Mouse (Mus musculus) frontal cortex, postnatal 10 days (tissue): Measurements from ENCODE around the gene Rnf141.

Experiments
- DNase-seq, 2 experiments: peaks; one replicate each; pipeline ENCODE4 v3.0.0; 2022; ENCODE audit warnings: low spot score in 2 of 2, mixed read lengths in 1 of 2

The Rnf141 gene

GRCm38 (mm10) chr7:110796367-110797051 is 47.7 kb downstream of the Rnf141 start:
- DNase-seq, result no peak

- DNase-seq, result no peak
These were observed 49.5 kb downstream of the Rnf141 start for GRCm38 (mm10) chr7:110794722-110795121.

- DNase-seq, result no peak
These were observed 51.4 kb downstream of the Rnf141 start for GRCm38 (mm10) chr7:110792834-110793233.

- no peak for DNase-seq
These were observed 52.1 kb downstream of the Rnf141 start for GRCm38 (mm10) chr7:110792201-110792600.

- DNase-seq, result no peak
These were observed 53.4 kb downstream of the Rnf141 start for GRCm38 (mm10) chr7:110790878-110791277.

- DNase-seq, result no peak
These were observed 56.9 kb downstream of the Rnf141 start for GRCm38 (mm10) chr7:110787310-110787709.

- no peak for DNase-seq
These were observed 58.5 kb downstream of the Rnf141 start for GRCm38 (mm10) chr7:110785741-110786146.

GRCm38 (mm10) chr7:110784965-110785364 is 59.3 kb downstream of the Rnf141 start:
- DNase-seq, result no peak

- DNase-seq, result no peak
These were observed 61.3 kb downstream of the Rnf141 start for GRCm38 (mm10) chr7:110782845-110783478.

- no peak for DNase-seq
These were observed 62.1 kb downstream of the Rnf141 start for GRCm38 (mm10) chr7:110782135-110782534.

GRCm38 (mm10) chr7:110781231-110781711 is 63.0 kb downstream of the Rnf141 start:
- peak in 1 of 2 experiments; percentile 56 for DNase-seq

GRCm38 (mm10) chr7:110780520-110780919 is 63.7 kb downstream of the Rnf141 start:
- DNase-seq, result no peak

- DNase-seq, result peak; percentile 65 to 69
These were observed 64.6 kb downstream of the Rnf141 start for GRCm38 (mm10) chr7:110779605-110780111.

GRCm38 (mm10) chr7:110778933-110779332 is 65.3 kb downstream of the Rnf141 start:
- DNase-seq, result no peak

GRCm38 (mm10) chr7:110777146-110778001 is 66.9 kb downstream of the Rnf141 start:
- no peak for DNase-seq

- DNase-seq, result no peak
These were observed 69.6 kb downstream of the Rnf141 start for GRCm38 (mm10) chr7:110774674-110775073.

- DNase-seq, result peak in 1 of 2 experiments; percentile 46
These were observed 70.2 kb downstream of the Rnf141 start for GRCm38 (mm10) chr7:110774077-110774476.

GRCm38 (mm10) chr7:110773204-110774002 is 70.9 kb downstream of the Rnf141 start:
- DNase-seq, result peak in 1 of 2 experiments; percentile 49

GRCm38 (mm10) chr7:110772343-110772742 is 71.9 kb downstream of the Rnf141 start:
- DNase-seq, result no peak

GRCm38 (mm10) chr7:110770949-110771348 is 73.3 kb downstream of the Rnf141 start:
- no peak for DNase-seq

GRCm38 (mm10) chr7:110769094-110769493 is 75.2 kb downstream of the Rnf141 start:
- DNase-seq, result no peak
